Mouse (Mus musculus): ENCODE measurements around the gene Pigc.

Gene Pigc

GRCm38 (mm10) chr1:162008208-162008607, 39.2 kb downstream of the Pigc start:
- DNase-seq (ENCODE audit: low read depth, low spot score) = peak; percentile 54

DNA sequence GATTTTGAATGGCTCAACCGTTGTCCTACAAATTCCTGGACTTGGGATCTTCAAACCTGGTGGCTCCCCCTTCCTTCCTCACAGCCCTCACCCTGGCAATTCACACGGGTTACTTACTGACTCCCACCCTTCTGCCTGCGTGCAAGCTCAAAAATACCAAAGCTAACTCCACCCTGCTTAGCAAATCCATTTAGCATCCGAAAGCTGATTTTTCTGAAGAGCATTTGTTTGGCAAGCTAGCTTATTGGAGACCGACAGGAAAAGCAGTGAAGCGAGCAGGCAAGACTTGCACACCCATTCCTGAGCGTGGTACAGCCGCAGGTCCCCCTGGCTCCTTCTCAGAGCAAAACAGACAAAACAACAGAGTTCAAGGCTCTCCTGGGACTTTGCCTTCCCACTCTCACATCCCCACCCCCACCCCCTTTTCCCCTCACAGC, 39.7 kb downstream of the Pigc start:
- no peak for DNase-seq (ENCODE audit: low read depth, low spot score)

DNA sequence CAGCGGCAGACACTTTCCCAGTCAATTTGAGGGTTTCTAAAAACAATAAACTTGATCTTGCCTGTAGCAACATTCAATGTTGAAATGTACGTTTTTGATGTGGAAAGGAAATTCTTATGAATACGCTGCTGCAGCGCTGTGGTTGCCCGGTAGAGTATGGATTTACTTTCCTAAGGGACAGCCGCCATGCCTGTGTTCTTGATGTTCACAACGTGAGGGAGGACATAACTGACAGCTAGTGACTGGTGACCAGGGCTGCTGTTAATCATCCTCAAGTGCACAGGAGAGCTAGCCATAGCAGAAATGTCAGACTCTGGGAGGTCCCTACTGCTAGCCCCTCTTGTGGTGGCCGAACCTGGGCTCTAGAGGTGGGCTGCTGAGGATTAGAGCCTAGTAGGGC, 40.1 kb downstream of the Pigc start:
- no peak for DNase-seq (ENCODE audit: low read depth, low spot score)

DNA sequence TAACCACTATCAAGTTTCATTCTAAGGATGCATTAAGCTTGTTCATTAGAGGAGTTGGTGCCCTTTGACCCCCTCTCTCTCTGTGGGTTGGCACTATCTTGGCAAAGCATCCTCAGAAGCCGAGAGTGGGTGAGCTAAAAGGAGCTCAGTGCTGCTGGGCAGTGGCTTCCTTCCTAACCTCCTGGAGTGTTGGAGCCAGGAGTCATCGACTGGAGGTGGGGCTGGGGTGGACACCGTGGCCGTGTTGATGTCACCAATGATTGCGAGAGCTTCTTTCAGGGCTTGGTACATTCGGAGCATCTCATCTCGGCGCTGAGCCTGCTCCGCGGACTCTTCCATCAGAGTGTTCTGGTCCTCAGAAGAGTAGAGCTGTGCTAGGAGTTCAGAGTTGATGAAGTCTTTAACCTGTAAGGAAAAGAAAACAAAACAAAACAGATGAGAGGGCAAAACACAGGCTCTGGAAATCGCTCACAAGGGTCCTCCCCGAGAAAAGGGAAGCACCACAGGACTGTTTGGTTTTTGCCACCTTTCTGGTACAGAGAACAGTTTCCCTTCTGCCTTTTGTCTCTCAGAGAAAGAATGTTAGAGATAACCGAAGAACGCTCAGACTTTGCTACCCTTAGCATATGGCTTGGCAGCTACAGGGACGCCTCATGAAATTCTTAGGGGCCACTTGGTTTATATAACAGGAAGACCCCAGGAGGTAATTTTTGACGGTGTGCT, 42.7 kb downstream of the Pigc start:
- DNase-seq (ENCODE audit: low read depth, low spot score) = no peak

DNA sequence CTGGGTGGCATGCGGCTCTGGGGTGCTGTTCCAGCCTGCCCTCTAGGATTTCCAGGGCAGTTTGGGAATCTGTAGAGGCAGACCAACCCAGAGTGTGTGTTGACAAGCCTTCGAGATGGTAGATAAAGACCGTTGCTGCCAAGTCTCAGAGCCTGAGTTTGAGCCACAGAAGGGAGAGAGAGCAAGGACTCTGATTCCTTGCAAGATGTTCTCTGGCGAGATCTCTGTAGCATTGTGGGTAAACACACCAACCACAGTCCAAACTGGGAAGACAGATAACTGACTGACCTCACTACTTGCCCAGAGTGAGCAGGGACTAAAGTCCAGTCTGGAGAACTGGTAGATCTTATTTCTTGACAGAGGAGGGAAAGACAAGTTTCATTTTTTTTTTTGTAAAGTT, 44.6 kb downstream of the Pigc start:
- peak; percentile 51 for DNase-seq (ENCODE audit: low read depth, low spot score)

- peak; percentile 65 for DNase-seq (ENCODE audit: low read depth, low spot score)
These were observed 46.4 kb downstream of the Pigc start for GRCm38 (mm10) chr1:162015247-162015862.

DNA sequence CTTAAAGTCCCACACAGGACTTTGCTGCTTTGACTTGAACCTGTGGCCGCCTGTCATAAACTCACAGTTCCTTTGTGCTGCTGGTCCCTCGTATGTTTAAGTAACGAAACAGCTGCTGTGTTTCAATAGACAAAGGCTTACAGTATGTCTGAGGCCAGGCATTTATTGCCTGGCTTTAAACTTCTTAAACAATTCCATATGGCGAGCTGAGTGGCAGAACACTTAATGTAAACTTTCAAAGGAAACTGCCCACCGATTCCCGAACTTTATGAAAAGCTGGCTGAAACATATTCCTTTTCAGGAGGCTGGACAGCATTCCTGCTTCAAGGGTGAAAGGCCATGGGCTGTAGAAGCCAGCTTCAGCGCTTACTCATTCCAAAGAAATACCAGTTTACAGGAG, 48.0 kb downstream of the Pigc start:
- DNase-seq (ENCODE audit: low read depth, low spot score) = peak; percentile 83

DNA sequence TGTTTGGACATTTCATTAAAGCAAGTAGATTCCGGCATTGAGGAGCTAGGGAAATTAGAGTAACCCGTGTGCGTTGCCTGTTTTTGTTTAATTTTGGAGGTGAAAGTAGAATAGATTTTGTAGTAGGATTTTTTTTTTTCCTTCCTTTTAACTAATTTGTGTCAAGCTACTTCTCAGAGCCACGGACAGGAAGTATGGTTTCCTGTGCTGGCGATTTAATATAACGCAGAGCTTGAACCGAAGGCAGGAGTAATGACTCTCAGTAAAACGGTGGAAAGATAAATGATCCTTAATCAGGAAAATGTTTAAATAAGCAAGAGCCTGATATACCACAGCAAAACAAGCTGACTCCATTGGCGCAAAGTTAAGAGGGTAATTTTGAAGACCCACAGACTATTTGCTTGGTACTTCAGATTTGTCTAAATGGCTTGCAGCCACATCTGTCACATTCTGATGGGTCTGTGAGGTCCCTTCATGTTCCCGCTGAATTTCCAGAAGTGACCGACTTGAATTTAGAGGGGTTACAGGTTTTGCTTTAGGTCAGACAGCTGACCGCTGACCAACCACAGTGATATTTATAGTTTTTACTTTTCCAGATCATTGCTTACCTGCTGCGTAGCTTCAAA, 49.1 kb downstream of the Pigc start:
- no peak for DNase-seq (ENCODE audit: low read depth, low spot score)

GRCm38 (mm10) chr1:162018601-162018977, 49.6 kb downstream of the Pigc start:
- no peak for DNase-seq (ENCODE audit: low read depth, low spot score)

GRCm38 (mm10) chr1:162020303-162020731, 51.3 kb downstream of the Pigc start:
- peak; percentile 70 for DNase-seq (ENCODE audit: low read depth, low spot score)

GRCm38 (mm10) chr1:162020766-162021165, 51.8 kb downstream of the Pigc start:
- DNase-seq (ENCODE audit: low read depth, low spot score) = no peak

Measured in 3T3-L1 (cell line).